Mouse (Mus musculus) brain, embryonic 14.5 days (tissue): ENCODE measurements at regions not wholly inside any gene's neighbourhood (a gene's known extent, or its start where the extent isn't known, plus 50 kb on each side); places are given as distances from the start of the nearest gene placed in this dataset.

Experiments used
- CTCF ChIP-seq: fragments of 200-500 bp; IDR thresholded peaks from 2 replicates; pipeline ENCODE4 v1.5.1; 2012; ENCODE audit warnings: inconsistent platforms, mild to moderate bottlenecking, moderate library complexity, borderline replicate concordance; ENCODE audit not compliant: insufficient read depth, insufficient read length; ENCODE audit errors: extremely low read depth
- POLR2A ChIP-seq: fragments of 200-500 bp; IDR thresholded peaks from 2 replicates; pipeline ENCODE4 v1.6.1; 2012; ENCODE audit warnings: mild to moderate bottlenecking, inconsistent platforms, borderline replicate concordance; ENCODE audit not compliant: poor library complexity, insufficient read depth, insufficient read length, severe bottlenecking; ENCODE audit errors: extremely low read depth

DNA sequence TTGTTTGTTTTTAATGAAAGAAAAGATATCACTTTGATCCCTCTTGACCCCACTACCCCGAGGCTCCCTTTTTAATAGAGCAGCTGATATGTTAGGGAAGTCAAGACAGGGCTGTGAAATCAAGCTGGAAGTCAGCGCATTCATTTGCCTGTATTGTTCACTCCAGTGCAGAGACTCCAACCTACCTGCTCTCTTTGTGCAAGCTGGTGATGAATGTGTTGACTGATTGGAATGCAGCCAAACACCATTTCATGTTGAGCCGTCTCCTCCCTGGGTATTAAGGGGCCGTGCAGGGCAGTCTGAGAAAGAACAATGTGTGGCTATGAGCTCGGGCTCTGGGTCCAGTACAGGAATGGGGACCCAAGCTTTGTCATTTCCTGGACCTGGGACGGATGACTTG, 557.4 kb upstream of the Zfp462 start:
- TF ChIP-seq CTCF (no peak), POLR2A (no peak)
